11 mouse cellular contexts compared by ENCODE assay signal in genomic region chr16:62653817-62654216, GRCm38 (mm10).
DNase-seq lines count a peak whose midpoint lies in the region; ATAC-seq and TF ChIP-seq lines count a peak whose summit lies in the region.
"Had no signal": no experiment of that assay in that cellular context is flagged by ENCODE, and none has a peak within 500 bp of the region (broad histone marks: within the 10 kb centered on the region; RNA-seq: fewer than 3 reads in every experiment).

No protein-coding gene starts in this region.

- no peak for TF ChIP-seq CTCF in gastrocnemius, adult 2 months (IDR thresholded peaks at IDR 0.05)

- 39% methylated on average over 8 of the region's 8 CpGs for WGBS in neural tube, embryonic 12.5 days
- WGBS in hindbrain, embryonic 16.5 days, result 24% methylated on average over 8 of the region's 8 CpGs
- 31% methylated on average over 8 of the region's 8 CpGs for WGBS in neural tube, embryonic 13.5 days

- H3K9me3 ChIP-seq in neural tube, embryonic 12.5 days, result no peaks in the 10 kb centered on the region
- no peaks in the 10 kb centered on the region for H3K9me3 ChIP-seq in hindbrain, embryonic 16.5 days (ENCODE audit: control insufficient read depth, low read length)
- no peaks in the 10 kb centered on the region for H3K9me3 ChIP-seq in neural tube, embryonic 13.5 days

- H3K4me2 ChIP-seq in neural tube, embryonic 12.5 days (replicated peaks), result no peak overlapping the region
- peak overlapping the region; percentile 50 for H3K4me2 ChIP-seq in hindbrain, embryonic 16.5 days (ENCODE audit: low read length)
- H3K4me2 ChIP-seq in neural tube, embryonic 13.5 days, result peak overlapping the region; percentile 36

- H3K36me3 ChIP-seq in neural tube, embryonic 12.5 days, result no peaks in the 10 kb centered on the region
- no peaks in the 10 kb centered on the region for H3K36me3 ChIP-seq in hindbrain, embryonic 16.5 days (ENCODE audit: control insufficient read depth, insufficient read depth, low read length)
- no peaks in the 10 kb centered on the region for H3K36me3 ChIP-seq in neural tube, embryonic 13.5 days

- no peaks in the 10 kb centered on the region for H3K4me1 ChIP-seq in neural tube, embryonic 12.5 days
- no peaks in the 10 kb centered on the region for H3K4me1 ChIP-seq in hindbrain, embryonic 16.5 days (ENCODE audit: control insufficient read depth, insufficient read depth, low read depth, low read length)
- H3K4me1 ChIP-seq in neural tube, embryonic 13.5 days (replicated peaks), result 0 out of 2 replicates have a peak, but pooled peaks cover 5% of the 10 kb centered on the region

- ATAC-seq in neural tube, embryonic 12.5 days (ENCODE audit: low FRiP score, low read depth), result 0 out of 2 replicates have a peak, but pooled peaks have one; percentile 33
- ATAC-seq in hindbrain, embryonic 16.5 days, result peak; percentile 45; the same call in 1 of the 2 replicates
- ATAC-seq in neural tube, embryonic 13.5 days (ENCODE audit: low read depth), result peak; percentile 67; the same call in 1 of the 2 replicates
- ATAC-seq: Patski had no signal

- DNase-seq in gastrocnemius, adult 2 months, result no peak
- DNase-seq in gastrocnemius, adult 8-10 months (ENCODE audit: low spot score in 2 of 2), result no peak
- DNase-seq in neural tube, embryonic 10.5 days (ENCODE audit: extremely low spot score, low spot score), result no peak
- DNase-seq in thymus, postnatal 10 days (ENCODE audit: low spot score in 2 of 2), result no peak
- no peak for DNase-seq in spleen, adult 12 weeks (ENCODE audit: low spot score)
- DNase-seq: B cell, adult 2 months; heart, adult 18-20 months had no signal

- no peak overlapping the region for H3K9ac ChIP-seq in neural tube, embryonic 12.5 days
- no peak overlapping the region for H3K9ac ChIP-seq in hindbrain, embryonic 16.5 days (ENCODE audit: low read depth, low read length)
- H3K9ac ChIP-seq in neural tube, embryonic 13.5 days, result no peak overlapping the region

- no peaks in the 10 kb centered on the region for H3K27me3 ChIP-seq in neural tube, embryonic 12.5 days (replicated peaks)
- H3K27me3 ChIP-seq in hindbrain, embryonic 16.5 days (replicated peaks; ENCODE audit: control insufficient read depth, insufficient read depth, low read length), result no peaks in the 10 kb centered on the region
- no peaks in the 10 kb centered on the region for H3K27me3 ChIP-seq in neural tube, embryonic 13.5 days

- no peak overlapping the region for H3K27ac ChIP-seq in gastrocnemius, adult 2 months
- no peak overlapping the region for H3K27ac ChIP-seq in neural tube, embryonic 12.5 days
- no peak overlapping the region for H3K27ac ChIP-seq in hindbrain, embryonic 16.5 days (ENCODE audit: low read depth, low read length)
- no peak overlapping the region for H3K27ac ChIP-seq in neural tube, embryonic 13.5 days (replicated peaks)

- peak overlapping the region; percentile 56 for H3K4me3 ChIP-seq in gastrocnemius, adult 2 months
- H3K4me3 ChIP-seq in neural tube, embryonic 12.5 days, result no peak overlapping the region
- H3K4me3 ChIP-seq in hindbrain, embryonic 16.5 days (ENCODE audit: low read length), result peak overlapping the region; percentile 15; the same call in 1 of the 2 replicates
- H3K4me3 ChIP-seq in neural tube, embryonic 13.5 days, result no peak overlapping the region

- intact Hi-C loops in gastrocnemius, adult 2 months (cut with DNase I), result no loop called here

Comparison
In these comparisons a context has a peak if more than half of its experiments do, and no peak if none do; other contexts are left out.
1. H3K4me3 ChIP-seq: peak in gastrocnemius, adult 2 months (single experiment) and hindbrain, embryonic 16.5 days (single experiment); none in neural tube, embryonic 12.5 days (single experiment) and neural tube, embryonic 13.5 days (single experiment).
2. Peak in every context shown above with its lines, with median percentiles within 50 percentile points of each other: ATAC-seq.